Mouse (Mus musculus): ENCODE results near the gene Tyk2. TPM values are rescaled to one million over a fixed set of nuclear protein-coding genes. Genes with fewer than 3 reads are reported as not detected.

Tyk2 gene
- polyA plus RNA-seq, 2 experiments = 10.6 to 20.9 TPM

DNA sequence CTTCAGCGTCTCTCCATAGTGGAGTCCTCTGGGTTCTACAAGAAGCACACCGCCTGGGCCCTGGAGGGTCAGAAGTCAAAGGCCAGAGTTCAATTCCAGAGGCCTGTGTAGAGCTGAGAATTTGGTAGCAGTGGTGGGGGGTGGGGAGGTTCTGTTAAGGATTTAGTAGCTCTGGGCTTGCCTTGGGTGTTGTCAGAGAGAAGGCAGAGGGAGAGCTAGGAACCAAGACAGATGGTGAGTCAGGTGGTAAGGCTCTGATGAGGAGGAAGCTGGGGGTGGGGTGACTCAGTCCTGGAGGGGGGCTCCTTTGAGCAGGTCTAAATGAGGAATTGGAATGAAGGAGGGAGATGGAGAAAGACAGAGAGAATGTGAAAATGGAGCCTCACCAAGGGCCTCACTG lies 68.1 kb downstream of the Tyk2 start:
- WGBS = 92% methylated on average over 2 of the region's 2 CpGs
- DNase-seq (ENCODE audit: low spot score) = no peak
- Histone ChIP-seq H3K36me3 (ENCODE audit: control insufficient read depth, insufficient read depth, low read length) (peaks cover 25% of the 10 kb centered on the region), H3K4me3 (replicated peaks; ENCODE audit: low read length) (no peak overlapping the region), H3K9ac (ENCODE audit: low read depth, low read length, severe bottlenecking) (no peak overlapping the region), H3K9me3 (ENCODE audit: control insufficient read depth, low read length) (no peaks in the 10 kb centered on the region), H3K4me2 (replicated peaks; ENCODE audit: low read depth, low read length, severe bottlenecking) (no peak overlapping the region), H3K4me1 (ENCODE audit: control insufficient read depth, insufficient read depth, low read length) (no peaks in the 10 kb centered on the region), H3K27me3 (ENCODE audit: control insufficient read depth, insufficient read depth, low read length) (no peaks in the 10 kb centered on the region), H3K27ac (replicated peaks; ENCODE audit: low read depth, low read length) (no peak overlapping the region)
- no peak for TF ChIP-seq POLR2A (IDR thresholded peaks at IDR 0.05; ENCODE audit: borderline replicate concordance, extremely low read depth, insufficient read depth, insufficient read length)
- ATAC-seq (ENCODE audit: low FRiP score, low read depth) = no peak

Small RNAs within 50 kb of the gene (microRNA-seq; reads per million reads assigned to microRNA genes)
- not detected for gene Mir7082

Other genes starting within 250 kb of the Tyk2 start
- gene Ppan, start 243.1 kb downstream of the Tyk2 start, polyA plus RNA-seq (2012; rRNA removed) = 147 and 175 TPM in 2 replicates
- gene Ppan, start 243.1 kb downstream of the Tyk2 start, polyA plus RNA-seq (2014; fragmentation: Nextera tagmentation; extraction: Ambion mirVana) = 79.8 and 82.7 TPM in 2 replicates
- gene Eif3g, start 232.6 kb downstream of the Tyk2 start, polyA plus RNA-seq (2012; rRNA removed) = 167 and 179 TPM in 2 replicates
- 287 and 289 TPM in 2 replicates for gene Eif3g, start 232.6 kb downstream of the Tyk2 start, polyA plus RNA-seq (2014; fragmentation: Nextera tagmentation; extraction: Ambion mirVana)
- gene Dnmt1, start 171.4 kb downstream of the Tyk2 start, polyA plus RNA-seq (2012; rRNA removed) = 115 and 118 TPM in 2 replicates
- gene Dnmt1, start 171.4 kb downstream of the Tyk2 start, polyA plus RNA-seq (2014; fragmentation: Nextera tagmentation; extraction: Ambion mirVana) = 60.9 and 62.0 TPM in 2 replicates
- gene S1pr2, start 154.5 kb downstream of the Tyk2 start, polyA plus RNA-seq (2012; rRNA removed) = 28.3 and 37.6 TPM in 2 replicates
- 59.9 and 67.9 TPM in 2 replicates for gene S1pr2, start 154.5 kb downstream of the Tyk2 start, polyA plus RNA-seq (2014; fragmentation: Nextera tagmentation; extraction: Ambion mirVana)
- 89.0 and 114 TPM in 2 replicates for gene Mrpl4, start 128.5 kb downstream of the Tyk2 start, polyA plus RNA-seq (2012; rRNA removed)
- 115 and 118 TPM in 2 replicates for gene Mrpl4, start 128.5 kb downstream of the Tyk2 start, polyA plus RNA-seq (2014; fragmentation: Nextera tagmentation; extraction: Ambion mirVana)
- gene Icam1, start 115.3 kb downstream of the Tyk2 start, polyA plus RNA-seq (2012; rRNA removed) = 15.5 and 16.6 TPM in 2 replicates
- 18.3 and 21.2 TPM in 2 replicates for gene Icam1, start 115.3 kb downstream of the Tyk2 start, polyA plus RNA-seq (2014; fragmentation: Nextera tagmentation; extraction: Ambion mirVana)
- gene Icam4, start 101.9 kb downstream of the Tyk2 start, polyA plus RNA-seq (2012; rRNA removed) = 0.26 and 0.47 TPM in 2 replicates
- gene Icam4, start 101.9 kb downstream of the Tyk2 start, polyA plus RNA-seq (2014; fragmentation: Nextera tagmentation; extraction: Ambion mirVana) = 0.99 and 1.3 TPM in 2 replicates
- gene Icam5, start 99.2 kb downstream of the Tyk2 start, polyA plus RNA-seq (2012; rRNA removed) = 0.23 and 0.34 TPM in 2 replicates
- 0.08 and 0.11 TPM in 2 replicates for gene Icam5, start 99.2 kb downstream of the Tyk2 start, polyA plus RNA-seq (2014; fragmentation: Nextera tagmentation; extraction: Ambion mirVana)
- 1.4 TPM in 1 of 2 replicates, not detected in the other for gene Zglp1, start 64.2 kb downstream of the Tyk2 start, polyA plus RNA-seq (2012; rRNA removed)
- gene Zglp1, start 64.2 kb downstream of the Tyk2 start, polyA plus RNA-seq (2014; fragmentation: Nextera tagmentation; extraction: Ambion mirVana) = 0.23 TPM in 1 of 2 replicates, not detected in the other
- 1.8 and 1.9 TPM in 2 replicates for gene Gm49373, start 58.1 kb downstream of the Tyk2 start, polyA plus RNA-seq (2012; rRNA removed)
- gene Gm49373, start 58.1 kb downstream of the Tyk2 start, polyA plus RNA-seq (2014; fragmentation: Nextera tagmentation; extraction: Ambion mirVana) = 0.72 and 1.0 TPM in 2 replicates
- 68.9 and 80.0 TPM in 2 replicates for gene Fdx1l, start 57.6 kb downstream of the Tyk2 start, polyA plus RNA-seq (2012; rRNA removed)
- gene Fdx1l, start 57.6 kb downstream of the Tyk2 start, polyA plus RNA-seq (2014; fragmentation: Nextera tagmentation; extraction: Ambion mirVana) = 65.1 and 67.4 TPM in 2 replicates
- gene Gm38431, start 39.2 kb downstream of the Tyk2 start, polyA plus RNA-seq (2012; rRNA removed) = 5.3 and 5.9 TPM in 2 replicates
- gene Gm38431, start 39.2 kb downstream of the Tyk2 start, polyA plus RNA-seq (2014; fragmentation: Nextera tagmentation; extraction: Ambion mirVana) = 1.6 and 2.6 TPM in 2 replicates
- gene Raver1, start 39.2 kb downstream of the Tyk2 start, polyA plus RNA-seq (2012; rRNA removed) = 94.0 and 125 TPM in 2 replicates
- 74.7 and 76.3 TPM in 2 replicates for gene Raver1, start 39.2 kb downstream of the Tyk2 start, polyA plus RNA-seq (2014; fragmentation: Nextera tagmentation; extraction: Ambion mirVana)
- gene Cdc37, start 18.7 kb upstream of the Tyk2 start, polyA plus RNA-seq (2012; rRNA removed) = 145 and 257 TPM in 2 replicates
- 292 and 299 TPM in 2 replicates for gene Cdc37, start 18.7 kb upstream of the Tyk2 start, polyA plus RNA-seq (2014; fragmentation: Nextera tagmentation; extraction: Ambion mirVana)
- gene Pde4a, start 34.5 kb upstream of the Tyk2 start, polyA plus RNA-seq (2012; rRNA removed) = 5.7 and 7.1 TPM in 2 replicates
- 4.4 and 5.7 TPM in 2 replicates for gene Pde4a, start 34.5 kb upstream of the Tyk2 start, polyA plus RNA-seq (2014; fragmentation: Nextera tagmentation; extraction: Ambion mirVana)
- 52.8 and 73.8 TPM in 2 replicates for gene Keap1, start 108.1 kb upstream of the Tyk2 start, polyA plus RNA-seq (2012; rRNA removed)
- 50.4 and 52.3 TPM in 2 replicates for gene Keap1, start 108.1 kb upstream of the Tyk2 start, polyA plus RNA-seq (2014; fragmentation: Nextera tagmentation; extraction: Ambion mirVana)
- gene S1pr5, start 117.2 kb upstream of the Tyk2 start, polyA plus RNA-seq (2012; rRNA removed) = 1.6 TPM in 2 replicates
- gene S1pr5, start 117.2 kb upstream of the Tyk2 start, polyA plus RNA-seq (2014; fragmentation: Nextera tagmentation; extraction: Ambion mirVana) = 1.1 and 2.5 TPM in 2 replicates
- 26.9 and 29.0 TPM in 2 replicates for gene Atg4d, start 134.1 kb upstream of the Tyk2 start, polyA plus RNA-seq (2012; rRNA removed)
- 31.6 and 35.8 TPM in 2 replicates for gene Atg4d, start 134.1 kb upstream of the Tyk2 start, polyA plus RNA-seq (2014; fragmentation: Nextera tagmentation; extraction: Ambion mirVana)
- gene Kri1, start 156.7 kb upstream of the Tyk2 start, polyA plus RNA-seq (2012; rRNA removed) = 30.0 and 43.2 TPM in 2 replicates
- gene Kri1, start 156.7 kb upstream of the Tyk2 start, polyA plus RNA-seq (2014; fragmentation: Nextera tagmentation; extraction: Ambion mirVana) = 13.7 and 14.5 TPM in 2 replicates
- gene Cdkn2d, start 160.2 kb upstream of the Tyk2 start, polyA plus RNA-seq (2012; rRNA removed) = 43.2 and 48.1 TPM in 2 replicates
- 51.1 and 56.0 TPM in 2 replicates for gene Cdkn2d, start 160.2 kb upstream of the Tyk2 start, polyA plus RNA-seq (2014; fragmentation: Nextera tagmentation; extraction: Ambion mirVana)
- gene Ap1m2, start 181.1 kb upstream of the Tyk2 start, polyA plus RNA-seq (2012; rRNA removed) = 12.8 and 16.3 TPM in 2 replicates
- 23.0 and 29.3 TPM in 2 replicates for gene Ap1m2, start 181.1 kb upstream of the Tyk2 start, polyA plus RNA-seq (2014; fragmentation: Nextera tagmentation; extraction: Ambion mirVana)
- gene Slc44a2, start 189.5 kb upstream of the Tyk2 start, polyA plus RNA-seq (2012; rRNA removed) = 127 and 159 TPM in 2 replicates
- 121 and 129 TPM in 2 replicates for gene Slc44a2, start 189.5 kb upstream of the Tyk2 start, polyA plus RNA-seq (2014; fragmentation: Nextera tagmentation; extraction: Ambion mirVana)
- 180 and 195 TPM in 2 replicates for gene Ilf3, start 236.6 kb upstream of the Tyk2 start, polyA plus RNA-seq (2012; rRNA removed)
- gene Ilf3, start 236.6 kb upstream of the Tyk2 start, polyA plus RNA-seq (2014; fragmentation: Nextera tagmentation; extraction: Ambion mirVana) = 174 and 201 TPM in 2 replicates